Mouse (Mus musculus) thymus, adult 2 months (tissue): ENCODE data around the gene Lamtor5.

ENCODE experiments used
- CTCF ChIP-seq: fragments of 200-500 bp; IDR thresholded peaks from 2 replicates; pipeline ENCODE4 v1.5.1; 2012; ENCODE audit warnings: mild to moderate bottlenecking, control low read depth, low read length, moderate library complexity, borderline replicate concordance; ENCODE audit not compliant: control insufficient read depth, poor library complexity, insufficient read depth; ENCODE audit errors: extremely low read depth
- POLR2A ChIP-seq: fragments of 200-500 bp; IDR thresholded peaks from 2 replicates; pipeline ENCODE4 v1.6.1; 2012; ENCODE audit warnings: mild to moderate bottlenecking, low read length, control low read depth, moderate library complexity; ENCODE audit not compliant: control insufficient read depth, poor library complexity, insufficient read depth; ENCODE audit errors: extremely low read depth

DNA sequence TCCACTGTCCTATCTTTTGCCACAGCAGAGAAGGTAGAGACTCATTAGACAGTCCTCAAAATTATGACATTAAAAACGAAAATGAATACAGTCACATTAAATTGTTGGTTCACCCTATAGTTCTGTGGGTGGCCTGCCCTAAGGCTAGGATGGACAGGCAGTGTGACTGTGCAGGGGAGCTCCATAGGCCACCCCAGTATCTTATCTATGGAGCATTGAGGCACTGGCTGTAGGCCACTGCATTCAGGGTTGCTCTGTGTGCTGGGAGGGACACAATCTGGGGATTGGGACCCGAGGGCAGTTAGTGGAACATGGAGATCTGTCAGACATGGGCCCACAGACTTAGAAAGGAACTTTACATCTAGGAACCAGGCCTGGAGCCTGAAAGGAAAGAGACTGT lies 44.7 kb upstream of the Lamtor5 start:
- no peak for TF ChIP-seq CTCF
- TF ChIP-seq POLR2A: no peak
